Mouse (Mus musculus) testis, adult 2 months (tissue): ENCODE measurements around the gene Nsd2. TPM values are rescaled to one million over a fixed set of nuclear protein-coding genes. Genes with fewer than 3 reads are reported as not detected.

Source experiments
- H3K27ac ChIP-seq: fragments of 200-500 bp; 2 replicates; pipeline ENCODE4 v1.5.1; 2012; ENCODE audit warnings: low read depth, low read length; ENCODE audit not compliant: control insufficient read depth, insufficient read depth
- H3K27me3 ChIP-seq: fragments of 200-500 bp; 2 replicates; pipeline ENCODE4 v1.6.1; 2012; ENCODE audit warnings: mild to moderate bottlenecking, low read length, moderate library complexity; ENCODE audit not compliant: control insufficient read depth, insufficient read depth
- H3K36me3 ChIP-seq: fragments of 200-500 bp; 2 replicates; pipeline ENCODE4 v1.6.1; 2012; ENCODE audit warnings: mild to moderate bottlenecking, low read length; ENCODE audit not compliant: control insufficient read depth, insufficient read depth
- H3K4me1 ChIP-seq: fragments of 200-500 bp; 2 replicates; pipeline ENCODE4 v1.6.1; 2012; ENCODE audit warnings: low read length; ENCODE audit not compliant: control insufficient read depth, insufficient read depth
- H3K4me3 ChIP-seq: fragments of 200-500 bp; 2 replicates; pipeline ENCODE4 v1.5.1; 2012; ENCODE audit warnings: low read depth, mild to moderate bottlenecking, low read length, moderate library complexity, mixed read lengths; ENCODE audit not compliant: control insufficient read depth
- CTCF ChIP-seq: fragments of 200-500 bp; IDR thresholded peaks from 2 replicates; pipeline ENCODE4 v1.5.1; 2012; ENCODE audit warnings: low read depth, mild to moderate bottlenecking, inconsistent platforms, low read length, moderate library complexity; ENCODE audit not compliant: control insufficient read depth, insufficient read depth, insufficient replicate concordance
- POLR2A ChIP-seq: fragments of 200-500 bp; IDR thresholded peaks from 2 replicates; pipeline ENCODE4 v1.6.1; 2012; ENCODE audit warnings: low read depth, mild to moderate bottlenecking, inconsistent platforms, low read length, moderate library complexity; ENCODE audit not compliant: control insufficient read depth
- polyA plus RNA-seq: library from polyadenylated mRNA; depleted of rRNA; stranded (reverse); fragments of >200 nt; gene quantifications from 2 replicates; pipeline ENCODE4 v1.2.3, GENCODE M21; 2012

Nsd2 gene
- polyA plus RNA-seq, 1 experiment: 54.5 TPM

DNA sequence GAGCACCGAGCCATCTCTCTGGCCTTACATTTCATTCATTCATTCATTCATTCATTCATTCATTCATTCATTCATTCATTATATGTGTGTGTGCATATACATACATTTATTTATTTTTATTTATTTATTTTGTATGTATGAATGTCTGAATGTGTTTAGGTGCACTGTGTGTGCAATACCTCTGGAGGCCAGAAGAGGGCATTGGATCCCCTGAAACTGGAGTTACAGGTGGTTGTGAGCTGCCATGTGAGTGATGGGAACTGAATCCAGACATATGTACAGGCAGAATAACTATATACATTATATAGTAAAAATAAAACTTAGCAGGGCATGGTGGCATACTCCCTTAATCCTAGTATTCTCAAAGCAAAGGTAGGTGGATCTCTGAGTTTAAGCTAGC is 32.6 kb downstream of the Nsd2 start:
- Histone ChIP-seq H3K27ac (no peak overlapping the region), H3K27me3 (no peaks in the 10 kb centered on the region), H3K4me1 (no peaks in the 10 kb centered on the region), H3K4me3 (no peak overlapping the region), H3K36me3 (peaks cover 4% of the 10 kb centered on the region; the same call in 1 of the 2 replicates)
- TF ChIP-seq POLR2A (no peak), CTCF (no peak)

DNA sequence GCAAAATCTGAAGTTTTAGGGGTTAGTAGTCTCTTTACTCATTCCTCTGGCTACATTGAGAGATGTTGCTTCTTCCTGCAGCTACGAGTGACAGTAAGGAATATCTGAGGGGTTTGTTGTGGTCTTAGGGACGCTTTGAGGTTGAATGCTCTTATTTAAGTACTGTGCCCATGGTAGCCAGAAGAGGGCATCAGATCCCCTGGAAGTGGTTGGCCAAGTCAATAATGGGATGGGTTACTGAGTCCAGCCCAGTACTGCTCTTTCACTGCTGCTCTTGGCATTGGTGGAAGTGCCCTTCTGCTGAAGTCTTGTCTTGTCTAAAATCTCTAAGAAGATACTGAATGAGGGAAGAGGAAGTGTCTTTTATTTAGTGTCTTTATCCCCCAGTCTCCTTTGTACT is 33.5 kb downstream of the Nsd2 start:
- H3K4me1 ChIP-seq: no peaks in the 10 kb centered on the region
- H3K4me3 ChIP-seq: no peak overlapping the region
- H3K36me3 ChIP-seq: peaks cover 4% of the 10 kb centered on the region; the same call in 1 of the 2 replicates
- no peaks in the 10 kb centered on the region for H3K27me3 ChIP-seq
- H3K27ac ChIP-seq: no peak overlapping the region
- TF ChIP-seq POLR2A (no peak), CTCF (no peak)

DNA sequence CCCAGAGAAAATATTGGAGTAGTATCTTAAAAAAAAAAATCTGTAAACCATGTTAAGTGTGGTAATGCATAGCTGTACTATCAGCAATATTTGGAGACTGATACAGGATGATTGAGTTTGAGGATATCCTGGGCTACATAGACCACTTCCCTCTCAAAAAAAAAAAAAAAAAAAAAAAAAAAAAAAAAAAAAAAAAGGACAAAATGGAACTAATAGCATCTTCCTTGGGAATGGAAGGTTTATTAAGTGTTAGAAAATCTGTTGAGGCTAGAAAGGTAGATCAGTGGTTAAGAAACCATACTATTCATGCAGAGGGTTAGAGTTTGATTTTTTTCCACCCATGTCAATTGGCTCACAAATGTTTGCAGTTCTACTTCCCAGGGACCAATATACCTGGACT is 37.2 kb downstream of the Nsd2 start:
- no peak overlapping the region for H3K4me3 ChIP-seq
- H3K27me3 ChIP-seq: no peaks in the 10 kb centered on the region
- H3K4me1 ChIP-seq: no peaks in the 10 kb centered on the region
- no peak overlapping the region for H3K27ac ChIP-seq
- TF ChIP-seq CTCF (no peak), POLR2A (no peak)
- peaks cover 4% of the 10 kb centered on the region; the same call in 1 of the 2 replicates for H3K36me3 ChIP-seq

DNA sequence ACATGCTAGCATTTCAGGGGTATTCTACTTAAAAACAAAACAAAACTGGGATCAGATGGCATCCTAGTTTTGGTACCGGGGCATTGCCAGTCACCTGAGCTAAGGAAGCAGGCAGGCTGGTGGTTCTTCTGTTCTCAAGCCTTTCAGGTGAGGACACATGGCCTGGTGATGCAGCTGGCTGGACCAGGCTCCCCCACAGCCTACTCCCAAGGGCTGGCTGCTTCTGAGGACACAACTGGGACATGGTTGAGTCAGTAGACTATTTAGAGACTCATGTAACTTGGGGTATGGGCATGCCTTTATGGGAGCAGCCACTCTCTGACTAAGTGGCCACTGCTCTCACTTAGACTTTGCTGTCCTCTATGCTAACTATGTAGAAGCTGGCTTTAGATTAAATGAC is 54.9 kb downstream of the Nsd2 start:
- no peaks in the 10 kb centered on the region for H3K27me3 ChIP-seq
- no peak overlapping the region for H3K27ac ChIP-seq
- TF ChIP-seq CTCF (no peak), POLR2A (no peak)
- H3K4me1 ChIP-seq: no peaks in the 10 kb centered on the region
- peaks cover 5% of the 10 kb centered on the region for H3K36me3 ChIP-seq
- no peak overlapping the region for H3K4me3 ChIP-seq

DNA sequence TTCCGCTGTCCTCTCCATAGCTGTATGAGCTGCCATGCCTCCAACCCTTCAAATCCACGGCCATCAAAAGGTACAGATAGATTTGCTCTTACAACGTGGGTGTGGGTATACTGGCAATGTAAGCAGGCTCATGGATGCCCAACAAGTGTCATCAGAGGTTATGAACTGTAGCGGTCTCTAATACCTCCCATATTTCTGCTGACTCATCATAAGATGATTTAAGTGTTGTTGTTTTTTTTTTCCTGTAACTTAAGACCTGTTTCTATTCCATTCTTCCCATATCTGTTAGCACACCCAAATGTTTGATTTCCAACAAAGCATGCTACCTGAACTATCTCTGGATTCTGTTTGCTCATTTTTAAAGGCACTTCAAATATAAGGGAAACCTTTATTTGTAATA is 60.6 kb downstream of the Nsd2 start:
- TF ChIP-seq POLR2A: no peak
- no peak for TF ChIP-seq CTCF
- peaks cover 8% of the 10 kb centered on the region for H3K36me3 ChIP-seq
- H3K4me1 ChIP-seq: no peaks in the 10 kb centered on the region

DNA sequence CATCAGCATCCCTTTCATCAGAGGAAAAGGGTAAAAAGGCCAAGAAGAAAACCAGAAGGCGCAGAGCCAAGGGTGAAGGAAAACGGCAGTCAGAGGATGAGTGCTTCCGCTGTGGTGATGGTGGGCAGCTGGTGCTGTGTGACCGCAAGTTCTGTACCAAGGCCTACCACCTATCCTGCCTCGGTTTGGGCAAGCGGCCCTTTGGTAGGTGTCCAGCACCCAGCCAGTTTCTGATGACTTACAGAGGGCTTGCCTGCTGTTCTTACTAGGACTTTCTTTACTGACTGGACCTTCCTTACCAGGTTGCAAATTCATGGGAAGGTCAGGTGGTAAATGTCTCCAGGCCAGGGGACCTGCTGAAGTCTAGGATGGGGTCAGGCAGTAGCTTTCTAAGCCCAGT is 72.9 kb downstream of the Nsd2 start:
- H3K36me3 ChIP-seq: peaks cover 1% of the 10 kb centered on the region

More for the DNA sequence above, 60.6 kb downstream of the Nsd2 start:
- no peaks in the 10 kb centered on the region for H3K27me3 ChIP-seq
- no peak overlapping the region for H3K27ac ChIP-seq
- H3K4me3 ChIP-seq: peak overlapping the region; percentile 54

DNA sequence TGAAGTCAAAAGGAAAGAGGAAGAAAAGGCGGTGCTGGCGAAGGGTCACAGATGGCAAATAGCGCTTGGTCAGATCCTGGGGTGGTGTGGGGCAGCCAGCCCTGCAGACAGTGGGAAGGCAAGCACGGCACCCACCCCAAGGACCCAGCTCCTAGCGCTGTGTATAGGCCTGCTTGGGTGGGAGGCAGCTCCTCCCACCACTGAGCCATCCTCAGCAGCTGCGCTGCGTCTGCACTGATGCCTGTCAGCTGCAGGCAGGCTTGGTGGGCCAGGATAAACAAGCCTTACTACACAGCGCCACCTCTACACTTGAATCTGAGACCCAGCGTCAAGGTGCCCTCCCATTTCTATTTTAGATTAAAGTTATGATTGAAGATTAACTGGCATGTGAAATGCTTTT is 74.6 kb downstream of the Nsd2 start:
- H3K36me3 ChIP-seq: no peaks in the 10 kb centered on the region; the same call in 1 of the 2 replicates
- no peaks in the 10 kb centered on the region for H3K27me3 ChIP-seq
- H3K4me1 ChIP-seq: no peaks in the 10 kb centered on the region
- TF ChIP-seq POLR2A (no peak), CTCF (no peak)
- H3K4me3 ChIP-seq: no peak overlapping the region
- no peak overlapping the region for H3K27ac ChIP-seq

More for the DNA sequence above, 72.9 kb downstream of the Nsd2 start:
- Histone ChIP-seq H3K27ac (no peak overlapping the region), H3K4me1 (no peaks in the 10 kb centered on the region), H3K4me3 (no peak overlapping the region), H3K27me3 (no peaks in the 10 kb centered on the region)
- no peak for TF ChIP-seq CTCF
- TF ChIP-seq POLR2A: no peak

DNA sequence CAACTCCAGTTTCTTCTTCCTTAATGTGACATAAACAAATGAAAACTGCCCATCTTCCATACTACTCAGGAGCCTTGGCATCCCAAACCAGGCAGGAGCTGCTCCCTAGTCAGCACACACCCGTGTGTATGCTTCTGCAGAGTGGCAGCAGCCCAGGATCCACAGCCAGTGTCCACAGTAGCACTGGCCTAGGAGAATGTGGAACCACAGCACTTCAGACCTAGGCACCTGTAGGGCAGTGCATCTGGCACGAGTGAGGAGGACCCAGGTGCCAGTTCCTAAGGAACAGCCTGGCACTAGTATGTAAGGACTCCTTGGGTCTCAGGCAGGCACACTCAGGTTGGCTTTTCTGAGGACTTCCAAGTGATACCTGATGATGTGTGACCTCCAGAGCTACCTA is 76.6 kb downstream of the Nsd2 start:
- Histone ChIP-seq H3K27me3 (no peaks in the 10 kb centered on the region), H3K4me3 (no peak overlapping the region), H3K36me3 (no peaks in the 10 kb centered on the region; the same call in 1 of the 2 replicates), H3K4me1 (no peaks in the 10 kb centered on the region), H3K27ac (no peak overlapping the region)
- TF ChIP-seq CTCF: no peak
- TF ChIP-seq POLR2A: no peak
